Mouse (Mus musculus): ENCODE measurements around the gene Srrt. TPM values are rescaled to one million over a fixed set of nuclear protein-coding genes. Genes with fewer than 3 reads are reported as not detected.

The Srrt gene
- total RNA-seq, 2 experiments from 2014 or later, result 143 to 241 TPM

DNA sequence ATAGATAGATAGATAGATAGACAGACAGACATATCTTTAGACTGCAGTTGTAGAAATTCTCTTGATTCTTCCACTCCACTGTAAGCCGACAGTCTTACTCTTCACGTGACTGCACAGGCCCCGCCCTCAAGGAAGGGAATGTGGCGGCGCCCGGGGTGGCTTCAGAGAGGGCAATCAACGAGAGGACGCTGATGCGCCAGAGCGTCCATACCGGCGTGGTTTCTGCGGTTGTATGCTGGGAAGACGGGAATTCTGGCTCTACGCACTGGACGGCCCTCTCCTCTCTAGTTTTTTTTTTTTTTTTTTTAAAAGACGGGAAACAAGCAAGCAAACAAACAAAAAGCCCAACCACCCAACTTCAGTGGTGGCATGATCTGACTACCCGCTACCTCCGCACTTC, 30.8 kb upstream of the Srrt start:
- ATAC-seq (replicated peaks; ENCODE audit: poor library complexity), result peak; percentile 47

DNA sequence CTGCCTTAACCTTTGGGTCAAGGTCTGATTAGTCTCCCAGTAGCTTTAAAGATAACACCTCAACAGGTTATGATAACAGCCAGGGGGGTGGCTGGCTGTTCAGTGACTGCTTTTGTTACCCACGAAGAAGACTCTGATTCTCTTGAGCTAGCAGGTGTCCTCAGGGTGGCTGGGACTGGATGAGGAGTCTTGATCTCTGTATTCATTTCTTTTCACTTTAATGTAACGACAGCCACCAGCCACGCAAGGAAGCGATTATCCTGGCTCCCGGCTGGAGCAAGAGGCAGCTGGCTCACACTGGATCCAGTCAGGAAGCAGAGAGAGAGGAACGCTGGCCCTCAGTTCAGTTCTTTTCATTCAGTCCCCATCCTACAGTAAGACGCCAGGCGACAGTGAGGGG, 29.7 kb upstream of the Srrt start:
- no peak for ATAC-seq (replicated peaks; ENCODE audit: poor library complexity)

DNA sequence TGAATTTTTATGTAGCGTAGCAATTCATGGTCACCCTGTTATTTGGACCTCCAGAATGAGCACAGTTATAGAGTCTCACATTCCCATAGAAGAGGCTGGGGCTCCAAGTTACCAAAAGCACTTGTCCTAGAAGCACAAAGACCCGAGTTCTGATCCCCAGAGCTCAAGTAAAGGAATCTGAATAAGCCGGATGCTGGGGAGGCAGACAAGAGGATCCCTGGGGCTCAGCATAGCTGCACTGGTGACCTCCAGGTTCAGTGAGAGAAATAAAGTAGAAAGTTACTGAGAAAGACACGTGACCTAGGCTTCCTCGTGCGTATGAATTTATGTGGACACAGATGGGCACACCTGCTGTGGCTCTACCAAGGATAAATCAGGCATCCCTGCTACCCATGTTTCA, 27.6 kb upstream of the Srrt start:
- no peak for ATAC-seq (replicated peaks; ENCODE audit: poor library complexity)

DNA sequence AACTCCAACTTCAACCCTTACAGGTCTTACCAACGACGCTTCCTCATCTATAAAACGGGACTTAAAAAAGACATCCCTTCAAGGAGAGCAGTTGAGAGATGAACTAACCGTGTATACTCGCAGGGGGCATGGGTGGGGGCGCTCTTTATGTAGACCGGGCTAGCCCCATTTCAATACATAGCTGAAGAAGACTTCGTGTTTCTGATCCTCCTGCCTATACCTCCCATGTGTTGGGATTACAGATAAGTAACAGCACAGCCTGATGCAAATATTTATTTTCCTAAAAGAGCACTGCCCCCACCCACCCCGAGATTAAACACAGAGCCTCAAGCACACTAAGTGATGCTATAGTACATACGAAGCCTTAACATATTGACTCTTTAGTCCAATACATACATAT, 26.8 kb upstream of the Srrt start:
- no peak for ATAC-seq (replicated peaks; ENCODE audit: poor library complexity)

DNA sequence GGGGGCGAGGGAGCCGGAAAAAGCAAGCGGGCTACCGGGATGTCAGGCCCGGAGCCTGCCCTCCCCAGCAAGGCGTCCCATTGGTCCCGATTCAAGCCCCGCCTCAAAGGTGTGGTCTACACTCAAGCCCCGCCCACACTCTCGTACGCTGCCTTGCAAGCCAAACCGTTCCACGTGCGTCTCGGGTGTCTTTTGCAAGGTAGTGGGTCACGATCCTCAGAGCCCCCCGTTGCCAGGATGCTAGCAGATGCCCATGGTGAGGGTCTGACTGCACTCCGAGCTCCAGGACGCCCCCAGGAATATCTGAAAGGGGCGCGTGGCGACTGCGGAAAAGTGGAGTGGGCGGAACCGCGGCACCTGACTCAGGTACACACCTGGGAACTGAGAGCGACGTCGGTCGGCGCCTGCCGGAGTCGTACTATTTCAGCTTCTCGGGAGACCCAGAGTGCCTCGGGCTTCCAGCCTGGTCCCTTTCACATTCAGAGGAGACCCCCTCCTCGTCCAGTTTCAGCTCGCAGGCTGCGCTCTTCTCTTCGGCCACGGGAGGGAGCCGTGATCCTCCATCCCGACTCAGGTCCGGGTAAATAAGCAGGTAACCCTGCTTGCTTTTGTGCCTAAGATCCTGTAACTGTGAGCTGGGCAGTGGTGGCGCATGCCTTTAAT, 26.2 kb upstream of the Srrt start, which contains the start of gene Slc12a9:
Gene Slc12a9 (minus strand): TSS at position 86 of the 663 bp plus-strand sequence.
- peak; percentile 96 for ATAC-seq (replicated peaks; ENCODE audit: poor library complexity)

DNA sequence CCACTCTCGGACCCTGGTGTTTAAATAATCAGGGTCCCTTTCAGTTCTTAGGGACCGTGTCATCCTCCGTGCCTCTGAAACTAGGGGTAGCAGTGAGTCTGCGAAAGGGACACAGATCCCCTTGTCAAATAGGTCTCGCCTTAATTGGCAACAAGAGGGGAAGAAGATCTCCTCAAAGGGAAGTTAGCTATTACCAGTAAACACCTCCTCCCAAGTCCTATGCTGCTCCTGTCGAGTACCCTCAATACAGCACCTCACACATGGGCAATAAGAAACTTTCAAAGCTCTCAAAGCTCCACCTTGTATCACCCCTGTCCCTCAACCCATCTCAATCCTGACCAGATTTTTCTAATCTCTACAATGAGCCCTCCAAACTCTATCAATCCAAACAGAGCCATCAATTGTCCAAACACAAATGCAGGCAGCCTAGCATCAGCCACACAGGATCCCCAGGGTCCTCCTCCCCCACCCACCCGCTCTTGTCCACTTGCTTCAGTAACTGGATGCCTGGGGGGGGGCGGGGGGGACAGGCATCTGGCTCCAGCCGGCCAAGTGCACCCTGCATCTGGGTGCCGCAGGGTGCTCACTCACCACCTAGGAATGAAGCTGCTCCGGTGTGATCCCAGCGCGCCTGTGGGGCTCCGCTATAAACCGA, 25.5 kb upstream of the Srrt start:
- no peak for ATAC-seq (replicated peaks; ENCODE audit: poor library complexity)

DNA sequence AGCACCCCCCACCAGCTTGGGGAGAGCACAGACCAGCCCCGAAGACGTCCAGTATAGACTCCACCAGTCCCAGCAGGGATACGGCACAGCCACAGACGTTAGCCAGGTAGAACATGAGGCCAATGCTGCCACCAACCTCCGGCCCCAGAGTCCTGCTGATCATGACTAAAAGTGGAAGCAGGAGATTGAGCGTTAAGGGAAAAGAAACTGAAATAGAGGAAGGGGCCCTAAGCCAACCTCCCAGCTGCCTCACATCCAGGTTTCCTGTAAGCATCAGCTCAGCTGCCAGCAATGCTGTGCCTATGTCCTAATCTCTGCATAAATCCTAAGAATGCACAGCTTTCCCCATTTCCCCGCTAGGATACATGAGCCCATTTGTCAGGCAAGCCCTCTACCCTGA, 23.4 kb upstream of the Srrt start:
- ATAC-seq (replicated peaks; ENCODE audit: poor library complexity), result peak; percentile 15; the same call in 1 of the 2 replicates

DNA sequence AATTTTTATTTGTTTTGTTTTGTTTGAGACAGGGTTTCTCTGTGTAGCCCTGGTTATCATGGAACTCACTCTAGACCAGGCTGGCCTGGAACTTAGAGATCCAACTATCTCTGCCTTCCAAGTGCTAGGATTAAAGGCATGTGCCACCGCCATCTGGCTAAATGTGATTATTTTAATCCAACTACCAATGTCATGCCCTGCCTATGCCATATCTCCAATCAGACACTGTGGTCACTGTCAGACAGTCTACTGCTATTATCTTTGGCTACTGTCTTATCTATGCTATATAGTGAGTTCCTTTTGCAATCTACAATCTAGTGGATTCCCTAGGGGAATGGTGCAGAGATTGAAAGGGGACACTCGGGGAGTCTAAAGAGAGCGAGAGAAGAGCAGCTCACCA, 13.5 kb upstream of the Srrt start:
- peak; percentile 74 for ATAC-seq (replicated peaks; ENCODE audit: poor library complexity)

DNA sequence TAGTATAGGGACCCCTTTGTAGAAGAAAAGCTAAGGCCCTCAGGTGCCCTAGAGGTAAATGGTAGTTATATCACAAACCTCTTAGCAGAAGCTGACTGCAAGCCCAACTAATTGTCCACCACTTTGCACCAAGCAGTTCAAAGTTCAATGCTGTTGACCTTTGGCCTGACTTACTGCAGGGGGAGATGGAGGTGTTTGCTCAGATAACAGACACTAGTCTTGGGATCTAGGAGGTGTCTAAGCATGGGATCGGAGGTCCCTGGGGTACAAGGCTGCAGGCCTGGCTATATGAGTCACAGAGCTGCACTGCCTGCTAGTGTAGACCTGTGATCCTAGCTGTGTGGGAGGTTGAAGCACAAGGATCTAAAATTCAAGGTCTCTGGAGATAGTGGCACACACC, 11.1 kb upstream of the Srrt start:
- ATAC-seq (replicated peaks; ENCODE audit: poor library complexity), result no peak

DNA sequence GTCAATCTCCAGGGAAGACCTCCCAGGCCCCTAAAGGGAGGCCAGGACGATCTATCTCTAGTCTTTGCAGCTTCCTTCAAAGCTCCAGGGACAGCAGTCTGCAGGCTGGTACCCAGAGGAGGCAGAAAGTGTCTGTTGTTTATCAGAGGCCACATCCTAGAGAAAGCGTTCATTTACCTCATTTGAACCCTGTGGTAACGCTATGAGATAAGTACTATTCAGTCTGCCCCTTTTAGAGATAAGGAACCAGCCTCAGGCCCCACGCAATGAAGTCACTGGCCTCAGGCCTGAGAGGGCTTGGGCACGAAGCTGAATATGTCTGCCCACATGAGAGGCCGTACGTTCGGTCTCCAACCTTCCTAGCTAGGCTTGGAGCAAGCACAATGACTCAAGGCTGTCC, 9.9 kb upstream of the Srrt start:
- peak; percentile 14; the same call in 1 of the 2 replicates for ATAC-seq (replicated peaks; ENCODE audit: poor library complexity)

DNA sequence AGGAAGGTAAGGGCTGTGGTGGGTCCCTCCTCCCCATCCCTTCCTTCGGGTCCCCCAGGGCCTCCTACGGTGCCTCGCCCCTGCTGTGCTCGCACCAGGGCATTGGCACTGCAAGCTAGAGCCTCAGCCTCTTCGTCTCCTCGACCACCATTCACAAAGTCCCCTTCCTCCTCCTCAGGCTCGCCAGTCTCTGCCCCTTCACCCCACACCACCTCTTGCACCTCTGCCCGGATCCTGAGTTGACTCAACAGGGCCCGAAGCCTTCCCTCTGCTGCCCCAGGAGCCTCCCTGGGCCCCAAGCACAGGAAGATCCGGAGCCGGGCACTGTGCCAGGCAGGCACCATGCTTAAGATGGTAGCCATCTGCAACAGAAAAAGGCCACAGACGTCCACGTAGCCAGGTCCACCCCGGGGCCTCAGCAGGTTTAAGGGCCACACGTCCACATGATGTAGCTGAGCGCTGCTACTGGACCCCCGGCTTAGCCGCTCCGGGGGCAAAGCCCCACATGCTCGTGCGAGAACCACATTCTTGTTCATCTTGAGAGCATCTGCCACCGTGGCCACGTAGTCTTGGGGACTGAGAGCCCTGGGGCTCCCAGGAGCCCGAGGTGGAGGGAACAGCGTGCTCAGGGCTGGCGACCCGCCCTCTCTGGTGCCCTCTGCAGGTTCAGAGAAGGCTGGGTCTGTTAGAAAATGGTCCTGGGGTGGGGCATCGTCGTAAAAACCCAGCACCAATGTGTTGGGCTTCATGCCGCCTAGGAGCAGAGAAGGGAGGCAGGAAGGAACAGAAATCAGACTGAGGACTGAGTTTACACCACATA, 7.8 kb upstream of the Srrt start:
- ATAC-seq (replicated peaks; ENCODE audit: poor library complexity), result peak; percentile 76

DNA sequence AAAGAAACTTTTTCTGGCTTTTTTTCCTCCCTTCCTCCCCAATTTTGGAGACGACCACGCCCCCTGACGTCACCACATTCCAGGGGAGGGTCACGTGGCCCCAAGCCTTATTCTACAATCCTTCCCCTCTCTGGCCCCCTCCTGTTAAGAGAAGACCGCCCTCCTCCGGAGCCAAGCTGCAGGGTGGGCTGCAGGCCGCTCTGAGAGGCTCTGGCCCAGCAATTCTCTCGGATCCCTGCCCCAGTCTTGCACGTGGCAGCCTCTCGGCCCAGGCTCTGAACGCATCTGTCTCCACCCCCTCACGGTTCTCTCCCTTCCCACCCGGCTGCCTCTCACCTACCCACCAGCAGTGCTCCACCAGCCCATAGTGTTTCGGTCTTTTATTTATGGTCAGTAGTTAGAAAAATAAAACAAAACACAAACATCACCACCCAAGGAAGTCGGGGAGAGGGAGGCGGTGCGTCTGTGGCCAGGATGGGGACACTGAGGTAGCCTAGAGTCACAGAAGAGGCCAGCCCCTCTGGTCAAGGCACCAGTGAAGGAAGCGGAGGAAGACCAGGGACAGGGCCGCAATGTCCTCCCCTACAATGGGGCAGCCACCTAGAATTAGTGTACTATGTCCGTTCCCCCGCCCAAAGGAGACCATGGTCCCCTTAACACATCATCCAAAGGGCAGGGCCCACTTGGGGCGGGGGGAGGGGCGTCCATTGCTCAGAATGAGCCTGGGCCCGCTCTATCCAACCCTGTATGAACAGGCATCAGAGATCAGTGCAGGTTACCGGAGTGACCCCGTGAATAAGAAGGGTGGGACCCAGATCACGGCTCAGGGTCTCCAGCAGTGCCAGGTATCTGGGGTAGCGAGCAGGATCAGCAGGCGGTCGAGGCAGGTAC, 7.0 kb upstream of the Srrt start, which contains the start of gene Trip6:
Gene Trip6 (minus strand): TSS at position 212 of the 891 bp plus-strand sequence.
- ATAC-seq (replicated peaks; ENCODE audit: poor library complexity), result peak; percentile 38

DNA sequence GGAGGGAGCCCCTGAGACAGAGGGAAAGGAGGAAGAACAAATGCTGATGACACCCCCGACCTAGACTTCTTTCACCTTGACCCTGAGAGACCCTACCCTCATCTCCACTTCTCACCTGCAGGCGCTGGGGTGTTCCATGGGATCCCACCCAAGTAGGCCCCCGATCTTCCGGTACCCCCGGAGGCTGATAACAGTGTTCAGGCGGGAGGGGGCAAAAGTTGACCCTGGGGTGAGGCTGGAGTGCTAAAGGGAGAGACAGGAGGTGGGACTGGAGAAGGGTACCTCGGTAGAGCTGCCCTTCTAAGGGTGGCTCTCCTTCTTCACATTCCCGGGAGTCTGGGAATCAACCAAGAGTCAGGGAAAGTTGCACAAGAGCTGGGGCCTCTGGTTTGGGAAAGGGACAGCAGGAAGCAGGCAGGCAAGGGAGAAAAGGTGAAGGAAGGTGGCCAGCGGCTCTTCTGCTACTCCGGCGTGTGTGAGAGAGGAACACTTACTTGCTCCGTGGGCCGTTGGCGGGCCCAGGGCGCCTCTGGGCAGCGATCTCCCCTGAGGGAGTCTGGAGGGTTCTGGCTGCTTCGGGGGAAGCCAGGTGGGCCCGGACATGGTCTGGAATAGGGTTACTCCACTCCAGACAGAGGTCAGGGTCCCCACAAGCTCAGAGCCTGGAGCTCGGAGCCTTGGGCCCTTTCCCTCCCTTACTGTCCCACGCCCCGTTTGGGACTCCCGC, 6.2 kb upstream of the Srrt start:
- ATAC-seq (replicated peaks; ENCODE audit: poor library complexity), result peak; percentile 3

DNA sequence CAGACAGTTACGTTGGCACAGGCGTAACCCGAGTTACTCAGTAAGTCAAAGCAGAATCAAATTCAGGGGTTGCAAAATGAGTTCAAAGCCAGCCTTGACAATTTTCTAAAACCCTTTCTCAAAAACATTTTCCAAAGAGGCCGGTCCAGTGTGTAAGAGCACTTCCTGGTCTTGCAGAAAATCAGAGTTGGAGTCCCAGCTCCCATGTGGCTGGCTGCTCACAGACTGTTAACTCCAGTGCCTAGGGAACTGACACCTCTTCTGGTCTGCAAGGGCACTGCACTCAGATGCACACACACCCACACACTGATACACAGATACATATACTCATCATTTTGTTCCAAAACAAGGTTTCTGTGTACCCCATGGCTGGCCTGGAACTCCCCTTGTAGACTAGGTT, 882 bp upstream of the Srrt start:
- no peak for ATAC-seq (replicated peaks; ENCODE audit: poor library complexity)

DNA sequence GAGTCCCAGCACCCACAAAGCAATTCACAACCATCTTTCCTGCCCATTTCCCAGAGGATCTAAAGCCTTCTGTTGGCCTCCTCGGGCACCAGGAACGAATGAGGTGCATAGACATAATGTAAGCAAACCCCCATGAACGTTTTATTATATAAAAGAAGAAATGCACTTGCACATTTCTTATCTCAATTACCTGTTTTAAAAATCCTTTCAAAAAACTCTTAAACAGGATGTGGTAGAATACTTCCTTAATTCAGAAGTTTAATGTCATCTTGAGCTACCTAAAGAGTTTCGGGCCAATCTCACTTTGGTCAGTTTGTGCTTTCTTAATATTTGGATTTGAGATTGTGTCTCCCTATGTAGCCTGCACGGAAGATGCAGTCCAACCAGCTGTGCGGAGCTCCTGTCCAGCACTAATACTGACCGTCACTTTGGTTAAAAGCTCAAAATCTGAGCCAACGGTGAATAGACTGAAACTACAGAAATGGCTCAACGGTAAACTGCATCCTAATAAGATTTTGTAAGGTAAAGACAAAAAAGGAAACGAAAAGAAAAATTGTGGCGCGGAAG, 952 bp downstream of the Srrt start:
- ATAC-seq (replicated peaks; ENCODE audit: poor library complexity), result no peak

DNA sequence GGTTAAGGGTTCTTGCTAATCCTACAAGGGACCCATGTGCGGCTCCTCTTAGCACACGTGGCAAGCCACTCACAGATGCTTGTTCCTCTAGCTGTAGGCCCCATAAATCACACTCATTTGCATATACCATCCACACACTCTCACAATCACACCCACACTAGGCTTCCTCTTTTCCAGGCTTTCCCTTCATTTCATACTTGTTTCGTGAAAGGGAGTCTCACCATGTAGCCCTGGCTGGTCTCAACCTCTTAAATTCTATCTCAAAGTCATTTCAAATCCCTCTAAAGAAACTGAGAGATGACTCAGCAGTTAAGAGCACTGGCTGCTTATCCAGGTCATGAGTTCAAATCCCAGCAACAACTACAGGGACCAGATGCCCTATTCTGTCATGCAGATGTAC, 1.7 kb downstream of the Srrt start:
- ATAC-seq (replicated peaks; ENCODE audit: poor library complexity), result peak; percentile 31

DNA sequence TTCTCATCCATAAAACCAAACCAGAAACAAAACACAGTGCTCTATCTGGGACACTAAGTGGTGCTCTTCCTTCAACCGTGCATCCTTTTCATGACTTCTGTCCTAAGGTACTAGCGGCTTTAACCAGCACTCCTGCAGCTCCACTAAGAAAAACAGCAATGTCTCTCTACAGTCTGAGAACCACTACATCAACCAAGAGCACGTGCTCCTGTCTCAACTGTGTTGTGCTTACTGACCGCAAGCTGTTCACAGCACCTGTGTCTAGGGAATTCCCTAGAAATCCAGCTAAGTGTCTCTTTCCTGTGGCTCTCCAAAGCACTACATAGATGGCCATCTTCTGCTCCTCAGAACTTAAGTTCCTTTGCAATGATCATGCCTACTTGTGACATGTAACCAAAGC, 2.7 kb downstream of the Srrt start:
- no peak for ATAC-seq (replicated peaks; ENCODE audit: poor library complexity)

DNA sequence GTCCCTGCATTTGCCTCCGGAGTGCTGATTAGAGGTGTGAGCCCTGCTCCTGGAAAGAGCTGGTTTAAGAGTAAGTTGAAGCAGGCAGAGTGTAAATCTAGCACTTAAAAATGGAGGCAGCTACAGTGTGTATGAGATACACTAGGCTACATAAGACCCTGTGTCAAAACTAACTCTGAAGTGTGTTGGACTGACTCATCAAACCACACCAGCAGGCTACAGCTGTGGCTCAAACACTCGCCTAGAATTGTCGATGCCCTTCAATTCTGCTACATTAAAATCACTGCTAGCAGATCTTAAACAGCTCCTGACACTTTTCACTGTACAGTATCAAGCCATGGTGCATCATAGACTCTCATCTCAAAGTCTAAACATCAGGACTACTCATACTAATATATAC, 3.3 kb downstream of the Srrt start:
- ATAC-seq (replicated peaks; ENCODE audit: poor library complexity), result no peak

DNA sequence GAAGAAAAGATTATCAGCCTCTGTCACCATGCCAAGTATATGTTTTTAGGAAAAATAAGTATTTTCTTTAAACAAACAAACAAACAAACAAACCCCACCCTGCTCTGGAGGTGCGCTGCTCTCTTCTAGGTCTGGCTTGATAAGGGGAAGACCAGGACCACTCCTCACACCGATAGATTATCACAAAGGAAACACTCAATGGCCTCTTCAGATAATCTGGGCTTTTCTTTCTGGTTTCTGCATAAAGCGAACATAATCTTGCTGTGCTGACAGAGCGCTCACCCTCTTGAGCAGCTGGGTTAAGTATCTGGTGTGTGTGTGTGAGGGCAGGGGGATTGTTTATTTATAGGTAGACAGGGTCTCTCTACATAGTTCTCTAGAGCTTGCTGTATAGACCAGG, 3.9 kb downstream of the Srrt start:
- no peak for ATAC-seq (replicated peaks; ENCODE audit: poor library complexity)

DNA sequence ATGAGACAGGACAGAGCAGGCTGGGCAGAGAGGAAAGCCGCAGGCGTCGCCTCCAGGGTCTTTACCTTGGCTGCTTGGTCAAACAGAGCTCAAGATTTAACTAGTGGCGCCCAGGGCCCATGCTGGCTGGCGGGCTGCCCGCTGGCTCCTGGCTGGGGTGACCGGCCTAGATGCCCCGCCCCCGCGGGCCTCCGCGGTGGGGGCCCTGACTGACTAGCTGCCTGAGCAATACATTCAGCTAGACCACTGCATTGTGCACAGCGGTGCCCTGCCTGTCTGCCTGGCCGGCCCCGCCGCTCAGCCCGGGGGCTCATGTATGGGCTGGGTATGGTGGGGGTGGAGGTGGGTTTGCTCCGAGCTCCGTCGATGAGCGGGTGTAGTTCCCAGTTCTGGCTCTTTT, 6.2 kb downstream of the Srrt start:
- no peak for ATAC-seq (replicated peaks; ENCODE audit: poor library complexity)
